Mouse (Mus musculus): ENCODE measurements around the gene Apoa4. TPM values are rescaled to one million over a fixed set of nuclear protein-coding genes. Genes with fewer than 3 reads are reported as not detected.
A peak's percentile ranks its signal among the peaks of the same experiment; 100 is the strongest.

Gene Apoa4
- polyA plus RNA-seq, 1 experiment, result not detected

DNA sequence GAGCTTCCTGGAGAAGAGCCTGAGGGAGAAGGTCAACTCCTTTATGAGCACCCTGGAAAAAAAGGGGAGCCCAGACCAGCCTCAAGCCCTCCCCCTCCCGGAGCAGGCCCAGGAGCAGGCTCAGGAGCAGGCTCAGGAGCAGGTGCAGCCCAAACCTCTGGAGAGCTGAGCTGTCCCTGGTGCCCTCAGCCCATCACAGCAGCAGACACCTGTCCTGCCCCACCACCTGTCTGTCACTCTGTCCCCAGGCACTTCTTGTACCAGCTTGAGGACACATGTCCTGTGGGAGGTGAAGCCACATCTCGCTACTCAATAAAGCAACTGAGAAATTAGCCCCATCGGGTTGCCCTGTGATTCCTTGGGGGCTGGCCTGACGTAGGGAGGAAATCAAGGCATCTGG is 2.6 kb downstream of the Apoa4 start:
- Histone ChIP-seq H3K27ac (ENCODE audit: insufficient read depth, low read length) (no peak overlapping the region), H3K4me3 (ENCODE audit: insufficient read depth, low read length) (no peak overlapping the region), H3K4me1 (ENCODE audit: control insufficient read depth, insufficient read depth, low read length) (no peaks in the 10 kb centered on the region)
- TF ChIP-seq CTCF (IDR thresholded peaks at IDR 0.05; ENCODE audit: borderline replicate concordance, insufficient read depth, low read length) (no peak), POLR2A (IDR thresholded peaks at IDR 0.05; ENCODE audit: low read depth, low read length) (no peak)

DNA sequence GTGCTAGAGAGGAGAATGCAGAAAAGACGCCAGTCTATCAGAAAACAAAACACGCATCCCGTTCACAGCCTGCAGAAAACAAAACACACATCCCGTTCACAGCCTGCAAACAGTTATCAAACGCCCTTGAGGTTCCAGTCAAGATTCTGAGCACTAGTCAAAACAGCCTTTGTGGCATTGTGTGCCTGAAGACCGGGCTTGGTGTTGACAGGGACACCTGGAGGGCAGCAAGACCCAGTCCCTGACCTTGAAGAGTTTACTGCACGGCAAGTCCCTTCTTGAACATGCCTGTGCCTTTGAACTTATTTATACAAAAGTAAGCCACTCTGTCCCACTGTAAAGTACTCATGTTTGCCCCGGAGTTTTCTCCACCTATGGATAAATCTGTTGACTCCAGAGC is 3.1 kb downstream of the Apoa4 start:
- Histone ChIP-seq H3K27ac (ENCODE audit: insufficient read depth, low read length) (no peak overlapping the region), H3K4me1 (ENCODE audit: control insufficient read depth, insufficient read depth, low read length) (no peaks in the 10 kb centered on the region), H3K4me3 (ENCODE audit: insufficient read depth, low read length) (no peak overlapping the region)
- TF ChIP-seq POLR2A (IDR thresholded peaks at IDR 0.05; ENCODE audit: low read depth, low read length), result no peak
- TF ChIP-seq CTCF (IDR thresholded peaks at IDR 0.05; ENCODE audit: borderline replicate concordance, insufficient read depth, low read length), result no peak

DNA sequence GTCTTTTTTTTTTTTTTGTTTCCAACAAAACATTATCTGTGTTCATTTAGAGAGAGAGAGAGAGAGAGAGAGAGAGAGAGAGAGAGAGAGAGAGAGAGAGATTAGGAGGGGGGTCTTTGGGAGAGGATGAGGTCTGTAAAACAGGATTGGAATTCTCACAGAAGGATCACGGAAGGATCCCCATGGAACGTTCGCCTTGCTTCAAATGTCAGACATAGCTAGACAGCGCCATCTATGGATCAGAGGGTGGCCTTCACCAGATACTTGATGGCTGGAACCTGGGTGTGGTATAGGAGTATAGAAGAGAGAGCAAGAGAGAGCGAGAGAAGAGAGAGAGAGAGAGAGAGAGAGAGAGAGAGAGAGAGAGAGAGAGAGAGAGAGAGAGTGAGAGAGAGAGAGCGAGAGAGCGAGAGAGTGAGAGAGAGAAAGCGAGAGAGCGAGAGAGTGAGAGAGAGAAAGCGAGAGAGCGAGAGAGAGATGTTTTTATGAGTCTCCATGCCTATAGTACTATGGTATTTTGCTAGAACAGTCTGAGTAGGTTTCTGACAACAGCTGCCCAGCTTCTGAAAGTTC is 6.3 kb downstream of the Apoa4 start:
- no peaks in the 10 kb centered on the region for H3K4me1 ChIP-seq (ENCODE audit: control insufficient read depth, insufficient read depth, low read length)
- no peak overlapping the region for H3K4me3 ChIP-seq (ENCODE audit: insufficient read depth, low read length)
- peak; percentile 69 for TF ChIP-seq CTCF (IDR thresholded peaks at IDR 0.05; ENCODE audit: borderline replicate concordance, insufficient read depth, low read length)
- no peak for TF ChIP-seq POLR2A (IDR thresholded peaks at IDR 0.05; ENCODE audit: low read depth, low read length)
- H3K27ac ChIP-seq (ENCODE audit: insufficient read depth, low read length), result no peak overlapping the region

DNA sequence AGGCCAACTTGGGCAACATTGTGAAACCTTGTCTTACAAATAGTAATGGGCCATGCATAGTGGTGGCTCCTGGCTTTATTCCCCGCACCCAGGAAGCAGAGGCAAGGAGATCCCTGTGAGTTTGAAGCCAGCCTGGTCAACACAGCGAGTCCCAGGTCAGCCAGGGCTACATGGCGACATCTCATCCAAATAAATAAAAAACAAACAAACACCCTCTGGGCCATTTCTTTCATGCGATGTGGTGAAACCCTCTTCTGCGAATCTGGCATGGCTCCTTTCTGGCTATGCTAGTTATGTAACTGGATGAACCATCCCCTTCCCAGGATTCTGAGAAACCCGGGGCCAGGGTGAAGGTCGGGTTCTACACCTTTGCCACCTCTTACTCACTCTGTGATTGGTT is 15.7 kb downstream of the Apoa4 start:
- Histone ChIP-seq H3K4me1 (ENCODE audit: control insufficient read depth, insufficient read depth, low read length) (no peaks in the 10 kb centered on the region), H3K27ac (ENCODE audit: insufficient read depth, low read length) (no peak overlapping the region), H3K4me3 (ENCODE audit: insufficient read depth, low read length) (no peak overlapping the region)
- TF ChIP-seq POLR2A (IDR thresholded peaks at IDR 0.05; ENCODE audit: low read depth, low read length) (no peak), CTCF (IDR thresholded peaks at IDR 0.05; ENCODE audit: borderline replicate concordance, insufficient read depth, low read length) (no peak)

DNA sequence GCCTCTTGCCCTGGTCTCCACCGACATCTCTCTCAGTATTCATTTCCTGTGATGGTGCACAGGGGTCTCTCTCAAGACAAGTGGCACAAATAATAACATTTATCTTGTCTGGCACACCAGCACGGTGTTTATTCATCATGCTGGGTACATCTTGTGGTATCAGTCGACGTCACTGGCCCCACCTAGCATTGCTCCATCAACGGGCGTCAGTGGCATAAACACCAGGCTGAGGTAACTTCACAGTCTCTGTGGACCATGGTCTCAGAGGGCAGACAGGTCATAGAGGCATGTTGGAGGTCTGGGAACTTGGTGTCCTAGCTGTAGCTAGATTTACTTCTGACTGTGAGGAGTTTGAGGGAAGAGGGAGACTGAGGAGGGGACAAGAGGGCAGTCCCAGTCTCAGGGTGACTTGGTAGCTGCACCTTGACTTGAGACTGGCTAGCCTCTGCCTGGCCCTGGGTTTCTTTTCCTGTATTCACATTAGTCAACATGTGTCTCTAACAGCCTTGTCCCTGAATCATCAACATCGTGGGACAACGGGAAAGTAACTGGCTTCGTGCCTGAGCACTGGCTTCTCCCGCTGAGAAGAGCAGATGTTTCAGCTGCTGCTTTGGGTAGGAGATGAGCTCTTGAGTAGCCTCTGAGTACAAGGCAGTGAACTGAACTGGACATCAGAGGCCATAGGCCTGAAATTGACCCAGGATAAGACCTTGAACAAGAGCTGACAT is 16.3 kb downstream of the Apoa4 start:
- H3K4me1 ChIP-seq (ENCODE audit: control insufficient read depth, insufficient read depth, low read length), result no peaks in the 10 kb centered on the region
- no peak overlapping the region for H3K4me3 ChIP-seq (ENCODE audit: insufficient read depth, low read length)
- H3K27ac ChIP-seq (ENCODE audit: insufficient read depth, low read length), result no peak overlapping the region
- TF ChIP-seq CTCF (IDR thresholded peaks at IDR 0.05; ENCODE audit: borderline replicate concordance, insufficient read depth, low read length) (no peak), POLR2A (IDR thresholded peaks at IDR 0.05; ENCODE audit: low read depth, low read length) (no peak)

DNA sequence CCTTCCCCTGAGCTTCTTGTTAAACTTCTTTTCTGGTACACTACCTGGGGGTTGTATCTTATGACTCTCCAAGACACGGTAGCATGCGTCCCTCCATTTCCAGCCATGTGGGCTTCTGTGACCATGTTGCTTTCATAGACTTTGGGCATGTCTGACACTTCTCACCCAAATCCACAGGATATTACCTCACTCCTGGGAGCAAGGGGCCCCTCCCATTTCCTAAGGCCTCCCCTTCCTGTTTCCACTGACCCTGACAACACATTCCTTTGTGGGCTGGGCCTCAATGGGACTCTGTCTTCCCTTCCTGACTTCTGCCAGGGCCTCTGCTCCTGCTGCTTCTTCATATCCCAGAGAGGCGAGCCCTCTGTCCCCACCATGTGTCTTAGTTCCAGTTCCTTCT is 17.1 kb downstream of the Apoa4 start:
- H3K4me3 ChIP-seq (ENCODE audit: insufficient read depth, low read length), result no peak overlapping the region
- TF ChIP-seq POLR2A (IDR thresholded peaks at IDR 0.05; ENCODE audit: low read depth, low read length) (no peak), CTCF (IDR thresholded peaks at IDR 0.05; ENCODE audit: borderline replicate concordance, insufficient read depth, low read length) (no peak)
- H3K27ac ChIP-seq (ENCODE audit: insufficient read depth, low read length), result no peak overlapping the region
- H3K4me1 ChIP-seq (ENCODE audit: control insufficient read depth, insufficient read depth, low read length), result no peaks in the 10 kb centered on the region

DNA sequence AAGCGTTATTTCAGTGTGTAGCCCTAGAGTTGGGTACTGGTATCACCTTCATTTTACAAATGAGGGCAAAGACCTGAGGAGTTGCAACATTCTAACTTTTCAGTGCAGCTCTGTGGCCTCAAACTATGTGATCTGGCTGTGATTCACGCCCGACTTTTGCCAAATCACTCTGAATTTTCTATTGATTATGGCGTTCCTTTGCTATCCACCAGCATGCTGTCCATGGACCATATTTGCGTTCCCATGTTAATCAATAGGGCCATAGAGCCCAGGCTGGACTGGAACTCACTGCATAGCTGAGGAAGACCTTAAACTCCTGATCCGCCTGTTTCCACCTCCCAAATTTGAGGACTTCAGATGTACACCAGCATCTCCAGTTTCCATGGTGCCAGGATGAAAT is 18.6 kb downstream of the Apoa4 start:
- TF ChIP-seq POLR2A (IDR thresholded peaks at IDR 0.05; ENCODE audit: low read depth, low read length), result no peak
- TF ChIP-seq CTCF (IDR thresholded peaks at IDR 0.05; ENCODE audit: borderline replicate concordance, insufficient read depth, low read length), result no peak
- no peak overlapping the region for H3K4me3 ChIP-seq (ENCODE audit: insufficient read depth, low read length)
- no peaks in the 10 kb centered on the region for H3K4me1 ChIP-seq (ENCODE audit: control insufficient read depth, insufficient read depth, low read length)
- no peak overlapping the region for H3K27ac ChIP-seq (ENCODE audit: insufficient read depth, low read length)

DNA sequence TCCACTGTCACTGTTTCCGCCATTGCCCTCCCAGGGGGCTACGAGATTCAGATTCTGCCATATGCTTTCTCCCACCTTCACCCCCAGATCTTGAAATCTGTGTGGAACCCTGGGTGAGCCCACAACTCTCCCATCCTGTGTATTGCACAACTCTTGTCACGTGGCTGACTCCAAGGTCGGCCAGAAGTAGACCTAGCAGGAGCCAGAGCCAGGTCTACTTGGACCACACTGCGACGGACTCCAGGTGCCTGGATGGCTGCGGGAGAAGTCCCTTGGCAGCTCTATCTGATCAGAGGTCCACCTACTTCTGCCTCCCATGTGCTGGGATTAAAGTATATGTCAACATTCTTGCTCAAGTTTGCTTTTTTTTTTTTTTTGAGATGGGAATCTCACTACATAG is 20.6 kb downstream of the Apoa4 start:
- Histone ChIP-seq H3K4me1 (ENCODE audit: control insufficient read depth, insufficient read depth, low read length) (no peaks in the 10 kb centered on the region), H3K4me3 (ENCODE audit: insufficient read depth, low read length) (no peak overlapping the region), H3K27ac (ENCODE audit: insufficient read depth, low read length) (no peak overlapping the region)
- no peak for TF ChIP-seq CTCF (IDR thresholded peaks at IDR 0.05; ENCODE audit: borderline replicate concordance, insufficient read depth, low read length)

DNA sequence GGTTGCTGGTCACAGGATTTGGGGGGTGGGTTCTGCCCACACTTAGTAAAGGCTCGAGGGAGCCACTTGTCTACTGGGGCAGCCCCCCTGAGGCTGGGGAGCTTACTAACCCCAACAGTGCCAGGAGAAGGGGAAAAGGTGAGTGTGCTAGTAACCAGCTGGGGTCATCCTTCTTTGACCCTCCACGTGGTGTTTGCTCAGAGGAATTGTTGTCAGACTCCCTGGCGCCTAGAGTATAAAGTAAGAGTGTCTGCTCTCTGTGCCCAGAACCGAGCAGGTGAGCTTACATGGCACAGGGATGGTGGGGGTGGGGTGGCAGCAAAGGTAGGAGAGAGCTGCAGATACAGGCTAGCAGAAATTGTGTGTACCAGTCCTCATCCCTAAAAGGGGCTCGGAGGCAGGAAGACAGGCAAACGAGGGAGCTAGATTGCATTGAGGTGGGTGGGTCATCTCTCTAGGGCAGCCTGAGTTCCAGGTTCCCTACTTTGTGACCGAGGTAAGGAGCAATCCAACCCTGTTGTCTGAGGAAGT is 27.9 kb downstream of the Apoa4 start, which contains the start of gene Apoa5:
Apoa5 (plus strand) TSS at position 291 of the 531 bp plus-strand sequence.
- no peak within 1 kb of the TSS for H3K4me3 ChIP-seq (ENCODE audit: insufficient read depth, low read length)
- H3K4me1 ChIP-seq (ENCODE audit: control insufficient read depth, insufficient read depth, low read length), result no peaks in the 10 kb centered on the region
- TF ChIP-seq POLR2A (IDR thresholded peaks at IDR 0.05; ENCODE audit: low read depth, low read length), result no peak
- no peak for TF ChIP-seq CTCF (IDR thresholded peaks at IDR 0.05; ENCODE audit: borderline replicate concordance, insufficient read depth, low read length)
- no peak within 1 kb of the TSS for H3K27ac ChIP-seq (ENCODE audit: insufficient read depth, low read length)

DNA sequence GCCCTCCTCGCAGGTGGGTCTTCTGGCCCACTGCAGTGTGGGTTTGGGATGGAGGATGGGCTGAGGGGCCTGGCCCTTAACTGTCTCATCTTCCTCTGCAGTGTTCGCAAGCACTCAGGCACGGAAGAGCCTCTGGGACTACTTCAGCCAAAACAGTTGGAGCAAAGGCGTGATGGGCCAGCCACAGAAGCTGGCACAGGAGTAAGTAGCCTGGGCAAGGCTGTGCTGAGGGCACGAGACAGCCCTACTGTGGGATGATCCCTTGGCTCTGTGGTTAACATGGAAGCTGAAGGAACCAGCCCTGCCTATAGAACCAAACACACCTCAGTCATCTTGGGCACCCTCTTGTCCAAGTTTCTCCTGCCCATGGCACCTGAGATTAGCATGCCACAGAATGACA is 28.6 kb downstream of the Apoa4 start:
- H3K4me1 ChIP-seq (ENCODE audit: control insufficient read depth, insufficient read depth, low read length), result no peaks in the 10 kb centered on the region
- no peak overlapping the region for H3K27ac ChIP-seq (ENCODE audit: insufficient read depth, low read length)
- no peak overlapping the region for H3K4me3 ChIP-seq (ENCODE audit: insufficient read depth, low read length)

More for the DNA sequence above, 28.6 kb downstream of the Apoa4 start:
- no peak for TF ChIP-seq POLR2A (IDR thresholded peaks at IDR 0.05; ENCODE audit: low read depth, low read length)
- no peak for TF ChIP-seq CTCF (IDR thresholded peaks at IDR 0.05; ENCODE audit: borderline replicate concordance, insufficient read depth, low read length)
